Mouse (Mus musculus): ENCODE data around the gene Ifitm10.

Ifitm10 gene

GRCm38 (mm10) chr7:142389961-142390650, 16.6 kb upstream of the Ifitm10 start:
- DNase-seq, result no peak

- no peak for DNase-seq
Measured at GRCm38 (mm10) chr7:142388740-142389139, 15.2 kb upstream of the Ifitm10 start.

DNA sequence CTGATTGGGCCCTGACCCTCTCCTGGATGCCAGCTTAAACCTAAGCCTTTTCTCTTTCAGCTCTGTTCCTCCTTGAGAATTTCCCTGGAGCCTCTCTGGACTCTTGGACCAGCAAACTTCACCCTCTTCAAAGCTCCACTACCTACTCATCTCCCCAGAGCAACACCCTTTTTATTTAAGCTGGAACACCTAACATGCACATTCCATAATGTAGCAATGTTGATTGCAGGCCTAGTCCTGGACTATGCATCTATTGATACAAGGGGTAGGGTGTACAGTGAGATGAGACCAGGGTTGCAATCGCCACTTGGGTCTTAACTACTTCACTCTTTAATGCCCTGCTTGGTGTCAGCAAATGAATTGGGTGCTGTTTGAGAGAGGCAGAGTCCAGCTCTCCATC, 14.6 kb upstream of the Ifitm10 start:
- DNase-seq, result no peak

GRCm38 (mm10) chr7:142387419-142388148, 14.0 kb upstream of the Ifitm10 start, which contains the start of gene Ctsd:
Ctsd (minus strand) TSS chr7:142388038.
- peak; percentile 98 for DNase-seq

- DNase-seq, result no peak
Measured at GRCm38 (mm10) chr7:142386621-142387201, 13.2 kb upstream of the Ifitm10 start.

GRCm38 (mm10) chr7:142385742-142386403, 12.3 kb upstream of the Ifitm10 start:
- DNase-seq, result no peak

- DNase-seq, result no peak
Measured at GRCm38 (mm10) chr7:142384306-142384705, 10.8 kb upstream of the Ifitm10 start.

DNA sequence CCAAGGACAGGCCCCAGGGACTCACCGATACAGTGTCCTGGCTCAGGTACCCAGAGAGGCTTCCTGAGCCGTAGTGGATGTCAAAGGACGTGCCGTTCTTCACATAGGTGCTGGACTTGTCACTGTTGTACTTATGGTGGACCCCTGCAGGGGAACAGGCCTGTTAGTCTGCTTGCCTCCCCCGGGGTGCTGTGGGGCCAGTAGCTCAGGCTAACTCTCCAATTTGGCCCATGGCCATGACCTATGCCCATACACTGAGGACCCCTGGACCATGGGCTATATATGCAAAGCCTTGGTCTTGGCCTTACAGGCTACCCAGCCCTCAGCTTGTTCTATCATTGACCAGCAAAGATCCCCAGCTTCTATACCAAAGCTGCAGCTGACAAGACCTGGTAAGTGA, 9.0 kb upstream of the Ifitm10 start, which contains the start of gene Gm49369:
Gm49369 (minus strand) TSS at position 101 of the 400 bp plus-strand sequence.
- no peak for DNase-seq

DNA sequence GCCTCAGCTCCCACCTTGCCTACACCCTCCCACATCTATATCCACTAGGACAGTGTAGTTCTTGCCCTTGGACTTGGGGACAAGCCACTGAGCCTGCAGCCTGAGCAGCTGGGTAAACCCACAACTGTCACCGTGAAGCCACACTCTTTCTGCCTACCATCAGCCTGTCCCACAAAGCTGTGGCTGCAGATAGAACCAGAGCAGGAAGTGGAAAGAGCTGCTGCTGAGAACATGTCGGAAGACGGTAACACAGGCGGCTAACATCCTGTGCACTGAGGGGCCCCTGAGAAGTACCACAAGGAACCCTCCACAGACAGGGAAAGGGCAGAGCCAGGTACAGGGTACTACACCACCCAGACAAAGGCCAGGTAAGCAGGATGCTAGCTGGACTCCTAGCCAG, 7.6 kb upstream of the Ifitm10 start:
- DNase-seq, result no peak

DNA sequence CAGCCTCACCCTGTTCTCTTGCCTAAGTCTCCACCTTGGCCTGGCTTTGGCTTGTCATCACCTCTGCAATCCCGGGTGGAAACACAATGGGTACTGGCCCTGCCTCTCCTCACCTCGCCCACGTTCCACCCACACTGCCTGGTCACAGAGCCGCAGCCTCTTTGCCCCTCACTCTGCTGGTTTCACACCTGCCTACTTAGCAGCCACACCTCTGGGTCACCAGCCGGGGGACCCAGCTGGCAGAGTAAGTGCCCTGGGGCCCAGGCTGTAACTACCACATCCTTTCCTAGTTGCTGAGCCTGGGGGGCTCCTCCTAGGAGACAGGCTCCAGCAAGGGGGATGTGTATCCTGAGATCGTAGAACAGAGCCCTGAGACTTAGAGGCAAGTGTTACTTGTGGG, 5.6 kb upstream of the Ifitm10 start:
- DNase-seq, result no peak

- no peak for DNase-seq
Measured at GRCm38 (mm10) chr7:142377233-142377925, 3.8 kb upstream of the Ifitm10 start.

GRCm38 (mm10) chr7:142376096-142376495, 2.5 kb upstream of the Ifitm10 start:
- DNase-seq, result no peak

DNA sequence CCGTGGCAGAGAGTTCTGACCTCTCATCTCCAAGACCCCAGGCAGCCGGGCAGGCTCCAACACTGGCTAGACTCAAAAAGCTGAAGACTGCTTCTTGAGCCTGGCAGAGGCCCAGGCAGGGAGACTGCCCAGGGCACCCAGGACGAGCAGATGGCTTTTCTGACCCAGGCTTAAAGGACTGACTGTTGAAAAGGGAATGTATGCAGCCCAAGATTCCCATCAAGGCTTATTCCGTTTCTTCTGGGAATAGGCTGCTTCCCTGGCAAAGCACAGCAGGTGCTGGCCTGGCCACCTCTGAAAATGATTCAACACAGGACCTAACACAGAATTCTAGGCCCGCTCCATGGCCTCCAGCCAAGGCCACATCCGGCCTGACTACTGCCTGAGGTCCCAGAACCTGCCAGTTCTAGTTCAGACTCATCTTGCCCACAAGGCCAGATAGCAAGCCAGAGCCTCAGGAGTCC, 1.7 kb upstream of the Ifitm10 start:
- peak; percentile 73 for DNase-seq

DNA sequence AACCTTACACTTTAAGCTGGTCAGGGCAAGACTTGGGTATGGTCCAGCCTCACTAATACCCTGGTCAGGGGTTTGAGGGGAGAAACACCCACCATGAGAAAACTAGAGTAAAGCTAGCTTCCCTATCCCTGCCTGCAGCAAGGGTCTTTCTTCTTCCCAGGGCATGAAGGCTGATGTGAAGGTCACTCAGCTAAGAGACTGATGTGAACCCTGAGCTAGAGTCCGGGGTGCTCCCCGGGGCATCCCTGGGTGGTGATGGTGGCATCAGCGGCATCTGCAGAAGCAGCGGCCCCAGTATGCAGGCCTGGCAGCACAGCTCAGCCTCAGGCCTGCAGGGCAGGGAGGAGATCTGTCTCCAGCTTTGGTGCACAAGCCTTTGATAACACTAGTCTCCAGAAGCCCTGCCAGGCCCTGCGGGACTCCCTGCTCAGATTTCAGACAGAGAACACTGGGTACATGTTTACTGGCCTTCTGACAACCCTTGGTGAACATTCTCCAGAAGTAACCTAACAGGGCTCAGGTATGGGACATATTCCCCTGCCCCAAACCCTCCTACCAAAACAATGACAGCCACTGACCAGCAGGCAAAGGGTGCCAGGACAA, 961 bp upstream of the Ifitm10 start:
- DNase-seq, result no peak

GRCm38 (mm10) chr7:142373039-142373438, 514 bp downstream of the Ifitm10 start:
- no peak for DNase-seq

- DNase-seq, result peak; percentile 55
Measured at GRCm38 (mm10) chr7:142371768-142372661, 1.5 kb downstream of the Ifitm10 start.

- peak; percentile 71 for DNase-seq
Measured at GRCm38 (mm10) chr7:142371398-142371767, 2.2 kb downstream of the Ifitm10 start.

GRCm38 (mm10) chr7:142370937-142371336, 2.6 kb downstream of the Ifitm10 start:
- no peak for DNase-seq

DNA sequence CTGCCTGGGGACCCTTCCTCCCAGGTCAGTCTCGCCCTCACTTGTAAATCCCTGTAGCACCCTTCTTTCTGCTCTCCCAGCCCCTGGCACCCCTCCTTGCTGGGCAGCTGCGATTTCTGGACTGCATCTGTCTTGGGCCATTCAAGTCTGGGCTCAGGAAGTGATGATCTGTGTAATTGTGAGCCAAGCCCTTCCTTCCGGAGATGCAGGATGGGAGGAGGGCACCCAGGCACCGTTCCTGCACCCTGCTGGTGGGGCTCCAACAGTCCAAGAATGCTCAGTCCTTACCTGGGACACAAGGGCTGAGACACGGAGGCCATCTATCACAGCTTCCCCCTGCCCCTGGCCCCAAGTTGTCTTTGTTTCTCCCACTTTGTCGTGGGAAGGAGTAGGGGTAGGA, 3.7 kb downstream of the Ifitm10 start:
- peak; percentile 73 for DNase-seq

DNA sequence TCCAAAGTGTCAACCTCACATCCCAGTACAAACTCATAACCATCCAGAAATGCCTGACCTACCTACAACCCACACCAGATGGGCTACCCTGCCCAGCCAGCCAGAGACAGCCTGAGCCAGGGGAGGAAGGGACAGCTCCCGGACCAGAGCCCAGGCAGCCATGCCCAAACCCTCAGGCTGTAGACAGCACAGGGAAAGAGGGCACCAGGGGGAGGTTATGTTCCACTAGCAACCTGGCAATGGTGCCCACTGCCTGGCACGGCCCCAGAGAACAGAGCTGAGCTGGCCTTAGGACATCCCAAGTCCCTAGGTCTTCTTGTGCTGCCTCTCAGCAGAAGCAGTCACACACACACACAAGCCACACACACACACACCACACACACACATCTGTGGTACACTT, 4.7 kb downstream of the Ifitm10 start:
- DNase-seq, result peak; percentile 88

- no peak for DNase-seq
Measured at GRCm38 (mm10) chr7:142363107-142363506, 10.4 kb downstream of the Ifitm10 start.
